Mouse (Mus musculus) intestine, embryonic 14.5 days (tissue): ENCODE measurements around the gene Nav2. TPM values are rescaled to one million over a fixed set of nuclear protein-coding genes. Genes with fewer than 3 reads are reported as not detected.

Experiments used
- ATAC-seq: fragments of 200-750 bp; cut with Nextera tagmentation; replicated peaks from 2 replicates; pipeline ENCODE4 v1.8.0; 2017; ENCODE audit warnings: low read depth, moderate number of reproducible peaks, moderate TSS enrichment, moderate library complexity; ENCODE audit not compliant: low FRiP score, low TSS enrichment
- DNase-seq: peaks from one replicate; pipeline ENCODE4 v3.0.0-alpha.2; 2018; ENCODE audit warnings: low spot score
- H3K27ac ChIP-seq: fragments of 300-500 bp; sonication (generic); 2 replicates; pipeline ENCODE4 v1.5.1; 2014; ENCODE audit warnings: low read depth, mild to moderate bottlenecking, control low read depth
- H3K27me3 ChIP-seq: fragments of 300-500 bp; sonication (generic); replicated peaks from 2 replicates; pipeline ENCODE4 v1.6.1; 2014; ENCODE audit warnings: low read length, control low read depth; ENCODE audit not compliant: control insufficient read depth, insufficient read depth
- H3K36me3 ChIP-seq: fragments of 300-500 bp; sonication (generic); 2 replicates; pipeline ENCODE4 v1.6.1; 2014; ENCODE audit warnings: low read length, control low read depth; ENCODE audit not compliant: control insufficient read depth, insufficient read depth
- H3K4me1 ChIP-seq: fragments of 300-500 bp; sonication (generic); replicated peaks from 2 replicates; pipeline ENCODE4 v1.6.1; 2014; ENCODE audit warnings: low read length, control low read depth, mixed read lengths; ENCODE audit not compliant: control insufficient read depth, insufficient read depth
- H3K4me2 ChIP-seq: fragments of 300-500 bp; sonication (generic); 2 replicates; pipeline ENCODE4 v1.6.1; 2014; ENCODE audit warnings: low read length
- H3K4me3 ChIP-seq: fragments of 300-500 bp; sonication (generic); 2 replicates; pipeline ENCODE4 v1.5.1; 2014; ENCODE audit warnings: low read depth, low read length, control low read depth, mixed read lengths
- H3K9ac ChIP-seq: fragments of 300-500 bp; sonication (generic); 2 replicates; pipeline ENCODE4 v1.6.1; 2014; ENCODE audit warnings: mild to moderate bottlenecking, low read length
- H3K9me3 ChIP-seq: fragments of 300-500 bp; sonication (generic); 2 replicates; pipeline ENCODE4 v1.6.1; 2016; ENCODE audit warnings: low read length, control low read depth; ENCODE audit not compliant: control insufficient read depth
- WGBS: fragments of 180-500 bp; shearing (Covaris S2); extraction: QIAGEN DNeasy Blood & Tissue Kit; methylation state at CpG from one replicate; pipeline ENCODE4 v1.1.7; 2014; 5-methylcytosine and 5-hydroxymethylcytosine counted together
- polyA plus RNA-seq: library from polyadenylated mRNA; unstranded; fragments of >200 nt; fragmentation: Nextera tagmentation; extraction: Ambion mirVana; gene quantifications from 2 replicates; pipeline ENCODE4 v1.2.1, GENCODE M21; 2014

Gene Nav2
- polyA plus RNA-seq, 1 experiment from 2014 or later: 31.5 TPM

- H3K9me3 ChIP-seq: no peaks in the 10 kb centered on the region
- H3K36me3 ChIP-seq: no peaks in the 10 kb centered on the region
- H3K27me3 ChIP-seq: no peaks in the 10 kb centered on the region
- H3K4me1 ChIP-seq: no peaks in the 10 kb centered on the region; the same call in 1 of the 2 replicates
- no peak overlapping the region for H3K4me2 ChIP-seq
- H3K4me3 ChIP-seq: no peak overlapping the region
- DNase-seq (no peak), ATAC-seq (no peak)
- no peak overlapping the region for H3K27ac ChIP-seq
- WGBS: 40% methylated on average over 9 of the region's 9 CpGs
- H3K9ac ChIP-seq: no peak overlapping the region
These were observed 467.0 kb downstream of the Nav2 start for GRCm38 (mm10) chr7:49375499-49375974.

- DNase-seq (no peak), ATAC-seq (no peak)
- WGBS: 56% methylated on average over 5 of the region's 5 CpGs
- Histone ChIP-seq H3K9ac (no peak overlapping the region), H3K4me3 (no peak overlapping the region), H3K4me1 (peaks cover 14% of the 10 kb centered on the region), H3K27ac (no peak overlapping the region), H3K4me2 (no peak overlapping the region), H3K27me3 (no peaks in the 10 kb centered on the region), H3K9me3 (no peaks in the 10 kb centered on the region), H3K36me3 (no peaks in the 10 kb centered on the region)
These were observed 470.1 kb downstream of the Nav2 start for GRCm38 (mm10) chr7:49378608-49379007.

- WGBS: 69% methylated on average over 9 of the region's 9 CpGs
- DNase-seq: no peak
- H3K9ac ChIP-seq: no peak overlapping the region
These were observed 472.4 kb downstream of the Nav2 start for GRCm38 (mm10) chr7:49380940-49381339.

GRCm38 (mm10) chr7:49382884-49383283 lies 474.4 kb downstream of the Nav2 start:
- Histone ChIP-seq H3K4me3 (no peak overlapping the region), H3K4me2 (no peak overlapping the region), H3K27ac (no peak overlapping the region), H3K4me1 (peaks cover 14% of the 10 kb centered on the region), H3K36me3 (no peaks in the 10 kb centered on the region), H3K9ac (no peak overlapping the region), H3K9me3 (no peaks in the 10 kb centered on the region), H3K27me3 (no peaks in the 10 kb centered on the region)
- WGBS: 23% methylated on average over 10 of the region's 10 CpGs
- no peak for DNase-seq
- no peak for ATAC-seq

More at GRCm38 (mm10) chr7:49380940-49381339, 472.4 kb downstream of the Nav2 start:
- no peak overlapping the region for H3K4me2 ChIP-seq
- no peak for ATAC-seq
- H3K4me1 ChIP-seq: peaks cover 14% of the 10 kb centered on the region
- H3K27ac ChIP-seq: no peak overlapping the region
- no peaks in the 10 kb centered on the region for H3K9me3 ChIP-seq
- no peak overlapping the region for H3K4me3 ChIP-seq
- H3K36me3 ChIP-seq: no peaks in the 10 kb centered on the region
- no peaks in the 10 kb centered on the region for H3K27me3 ChIP-seq

- H3K4me2 ChIP-seq: no peak overlapping the region
- DNase-seq (no peak), ATAC-seq (no peak)
- WGBS: 51% methylated on average over 2 of the region's 2 CpGs
- peaks cover 10% of the 10 kb centered on the region for H3K4me1 ChIP-seq
- no peaks in the 10 kb centered on the region for H3K36me3 ChIP-seq
- H3K9me3 ChIP-seq: no peaks in the 10 kb centered on the region
- no peaks in the 10 kb centered on the region for H3K27me3 ChIP-seq
- no peak overlapping the region for H3K27ac ChIP-seq
- no peak overlapping the region for H3K9ac ChIP-seq
- no peak overlapping the region for H3K4me3 ChIP-seq
These were observed 479.6 kb downstream of the Nav2 start for GRCm38 (mm10) chr7:49388137-49388536.

- H3K27me3 ChIP-seq: no peaks in the 10 kb centered on the region
- no peak overlapping the region for H3K27ac ChIP-seq
- H3K4me1 ChIP-seq: peaks cover 7% of the 10 kb centered on the region
- 87% methylated on average over 3 of the region's 3 CpGs for WGBS
- H3K36me3 ChIP-seq: no peaks in the 10 kb centered on the region
- H3K4me2 ChIP-seq: no peak overlapping the region
- DNase-seq (no peak), ATAC-seq (no peak)
- no peak overlapping the region for H3K9ac ChIP-seq
- no peak overlapping the region for H3K4me3 ChIP-seq
- no peaks in the 10 kb centered on the region for H3K9me3 ChIP-seq
These were observed 481.8 kb downstream of the Nav2 start for GRCm38 (mm10) chr7:49390312-49390711.

- no peaks in the 10 kb centered on the region for H3K36me3 ChIP-seq
- H3K9me3 ChIP-seq: no peaks in the 10 kb centered on the region
- H3K4me3 ChIP-seq: no peak overlapping the region
- no peaks in the 10 kb centered on the region for H3K27me3 ChIP-seq
- H3K27ac ChIP-seq: no peak overlapping the region
- WGBS: 70% methylated on average over 9 of the region's 9 CpGs
- no peak for ATAC-seq
- no peak overlapping the region for H3K4me2 ChIP-seq
- H3K9ac ChIP-seq: no peak overlapping the region
- peaks cover 7% of the 10 kb centered on the region for H3K4me1 ChIP-seq
- DNase-seq: no peak
These were observed 482.3 kb downstream of the Nav2 start for GRCm38 (mm10) chr7:49390829-49391228.

- Histone ChIP-seq H3K9ac (no peak overlapping the region), H3K9me3 (no peaks in the 10 kb centered on the region), H3K27me3 (no peaks in the 10 kb centered on the region), H3K4me3 (no peak overlapping the region), H3K4me2 (no peak overlapping the region), H3K27ac (no peak overlapping the region), H3K4me1 (peaks cover 7% of the 10 kb centered on the region), H3K36me3 (no peaks in the 10 kb centered on the region)
- WGBS: 60% methylated on average over 3 of the region's 3 CpGs
- no peak for ATAC-seq
- DNase-seq: no peak
These were observed 483.7 kb downstream of the Nav2 start for GRCm38 (mm10) chr7:49392180-49392579.

GRCm38 (mm10) chr7:49392834-49393233 lies 484.3 kb downstream of the Nav2 start:
- ATAC-seq (no peak), DNase-seq (no peak)
- 58% methylated on average over 3 of the region's 3 CpGs for WGBS
- Histone ChIP-seq H3K36me3 (no peaks in the 10 kb centered on the region), H3K4me2 (no peak overlapping the region), H3K9me3 (no peaks in the 10 kb centered on the region), H3K9ac (no peak overlapping the region), H3K4me1 (peaks cover 7% of the 10 kb centered on the region), H3K27me3 (no peaks in the 10 kb centered on the region), H3K27ac (no peak overlapping the region), H3K4me3 (no peak overlapping the region)
